Mouse (Mus musculus) ES-Bruce4 (cell line): ENCODE data around the gene Krba1. TPM values are rescaled to one million over a fixed set of nuclear protein-coding genes. Genes with fewer than 3 reads are reported as not detected.

Experiments used
- H3K27ac ChIP-seq: 2 replicates; pipeline ENCODE4 v1.5.1; 2012; ENCODE audit warnings: low read length, inconsistent platforms; ENCODE audit not compliant: insufficient read depth
- H3K27me3 ChIP-seq: 2 replicates; pipeline ENCODE4 v1.6.1; 2012; ENCODE audit warnings: mild to moderate bottlenecking, low read length, inconsistent platforms; ENCODE audit not compliant: control insufficient read depth, poor library complexity, insufficient read depth, severe bottlenecking
- H3K36me3 ChIP-seq: 2 replicates; pipeline ENCODE4 v1.6.1; 2012; ENCODE audit warnings: inconsistent platforms, mild to moderate bottlenecking, low read length, moderate library complexity; ENCODE audit not compliant: control insufficient read depth, poor library complexity, insufficient read depth, severe bottlenecking
- H3K4me1 ChIP-seq: one replicate; pipeline ENCODE4 v1.8.1; 2011; ENCODE audit warnings: low read length; ENCODE audit not compliant: control insufficient read depth, insufficient read depth
- H3K4me3 ChIP-seq: 2 replicates; pipeline ENCODE4 v1.5.1; 2011; ENCODE audit warnings: low read depth, mild to moderate bottlenecking, low read length
- H3K9ac ChIP-seq: 2 replicates; pipeline ENCODE4 v1.6.1; 2012; ENCODE audit warnings: low read depth, mild to moderate bottlenecking, inconsistent platforms; ENCODE audit not compliant: poor library complexity, severe bottlenecking
- H3K9me3 ChIP-seq: replicated peaks from 2 replicates; pipeline ENCODE4 v1.6.1; 2012; ENCODE audit warnings: mild to moderate bottlenecking, low read length, inconsistent platforms; ENCODE audit not compliant: control insufficient read depth, poor library complexity, insufficient read depth, severe bottlenecking
- CTCF ChIP-seq: IDR thresholded peaks from one replicate; pipeline ENCODE4 v1.8.1; 2011; ENCODE audit warnings: low read depth, low read length
- EP300 ChIP-seq: IDR thresholded peaks from 2 replicates; pipeline ENCODE4 v1.6.1; 2011; ENCODE audit warnings: low read depth, low read length; ENCODE audit not compliant: insufficient read depth
- POLR2A ChIP-seq: IDR thresholded peaks from one replicate; pipeline ENCODE4 v1.8.1; 2011; ENCODE audit warnings: low read length; ENCODE audit not compliant: insufficient read depth
- polyA plus RNA-seq: library from polyadenylated mRNA; stranded (reverse); fragments of >200 nt; gene quantifications from 2 replicates; pipeline ENCODE4 v1.2.4, GENCODE M21; 2011; ENCODE audit warnings: low read depth; ENCODE audit not compliant: missing spikeins, insufficient read depth, insufficient read length

Krba1 gene
- polyA plus RNA-seq: 17.8 and 18.3 TPM in 2 replicates

DNA sequence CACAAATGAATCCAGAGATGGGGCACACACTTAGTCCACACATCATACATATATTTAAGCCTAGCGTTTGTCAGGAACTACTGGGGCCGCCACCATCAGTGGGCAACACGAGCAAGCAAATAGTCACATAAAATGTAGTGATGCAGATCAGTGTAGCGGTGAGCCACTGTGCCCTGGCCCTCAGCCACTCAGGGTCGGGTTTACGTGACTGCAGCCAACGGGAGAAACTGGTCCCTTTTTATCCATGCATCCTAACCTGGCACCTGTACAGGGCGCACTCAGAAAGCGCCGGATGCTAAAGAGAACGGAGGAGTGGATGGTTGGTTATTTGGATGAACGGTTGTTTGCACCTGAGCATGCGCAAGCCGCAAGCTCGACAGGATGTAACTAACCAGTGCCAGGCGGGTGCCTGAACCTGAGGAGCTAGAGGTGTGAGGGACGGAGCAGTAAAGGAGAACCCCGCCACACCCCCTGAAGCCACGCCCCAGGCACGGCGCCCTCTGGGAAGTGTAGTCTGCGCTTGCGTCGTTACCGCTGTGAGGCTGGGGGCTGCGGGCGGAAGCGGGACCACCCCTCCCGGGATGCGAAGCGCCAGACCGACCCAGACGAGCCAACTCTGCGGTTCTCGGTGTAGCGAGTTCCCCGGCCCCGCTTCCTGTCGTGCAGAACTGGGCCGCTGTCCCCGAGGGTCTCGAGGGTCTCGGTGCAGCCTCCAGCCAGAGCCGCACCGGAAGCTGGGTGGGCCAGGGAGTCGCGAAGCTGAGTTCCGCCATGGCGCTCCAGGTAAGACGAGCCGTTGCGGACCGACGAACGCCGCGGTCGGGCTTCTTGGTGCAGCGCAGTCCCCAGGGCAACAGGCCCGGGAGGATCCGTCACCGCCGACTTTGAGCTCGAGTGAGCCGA, at the start of gene Krba1:
Gene Krba1, plus strand, starts transcription at position 482 of the 903 bp plus-strand sequence.
- no peaks in the 10 kb centered on the region for H3K27me3 ChIP-seq
- H3K27ac ChIP-seq: no peak within 1 kb of the TSS
- peak; percentile 66 for TF ChIP-seq POLR2A
- TF ChIP-seq CTCF: no peak
- TF ChIP-seq EP300: 0 out of 2 replicates have a peak, but pooled peaks have one; percentile 3
- H3K4me3 ChIP-seq: peak within 1 kb of the TSS; percentile 90
- H3K36me3 ChIP-seq: no peaks in the 10 kb centered on the region
- H3K9ac ChIP-seq: peak within 1 kb of the TSS; percentile 68
- no peaks in the 10 kb centered on the region for H3K4me1 ChIP-seq
- H3K9me3 ChIP-seq: no peaks in the 10 kb centered on the region

DNA sequence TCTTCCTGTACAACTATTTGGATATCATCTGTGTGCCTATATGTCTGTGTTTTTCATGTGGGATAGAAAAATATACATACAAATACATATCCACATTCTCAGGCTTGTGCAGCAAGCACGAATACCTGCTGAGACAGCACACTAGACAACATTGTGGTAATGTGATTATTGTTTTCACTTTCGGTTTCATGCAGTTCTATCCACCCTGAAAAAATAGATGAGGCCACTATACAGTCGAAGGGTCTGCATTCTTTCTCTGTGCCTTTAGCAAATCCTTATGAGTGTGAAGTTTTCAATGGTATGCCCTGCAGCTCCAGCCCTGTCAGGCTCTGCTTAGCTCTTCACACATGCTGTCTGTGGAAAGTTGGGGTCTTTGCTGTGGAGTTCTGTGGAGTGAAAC, 36.5 kb upstream of the Krba1 start:
- no peaks in the 10 kb centered on the region for H3K27me3 ChIP-seq
- H3K27ac ChIP-seq: no peak overlapping the region
- no peak for TF ChIP-seq POLR2A
- TF ChIP-seq CTCF: no peak
- TF ChIP-seq EP300: no peak
- no peak overlapping the region for H3K9ac ChIP-seq
- H3K9me3 ChIP-seq: no peaks in the 10 kb centered on the region
- H3K4me3 ChIP-seq: no peak overlapping the region
- no peaks in the 10 kb centered on the region for H3K4me1 ChIP-seq
- no peaks in the 10 kb centered on the region for H3K36me3 ChIP-seq

DNA sequence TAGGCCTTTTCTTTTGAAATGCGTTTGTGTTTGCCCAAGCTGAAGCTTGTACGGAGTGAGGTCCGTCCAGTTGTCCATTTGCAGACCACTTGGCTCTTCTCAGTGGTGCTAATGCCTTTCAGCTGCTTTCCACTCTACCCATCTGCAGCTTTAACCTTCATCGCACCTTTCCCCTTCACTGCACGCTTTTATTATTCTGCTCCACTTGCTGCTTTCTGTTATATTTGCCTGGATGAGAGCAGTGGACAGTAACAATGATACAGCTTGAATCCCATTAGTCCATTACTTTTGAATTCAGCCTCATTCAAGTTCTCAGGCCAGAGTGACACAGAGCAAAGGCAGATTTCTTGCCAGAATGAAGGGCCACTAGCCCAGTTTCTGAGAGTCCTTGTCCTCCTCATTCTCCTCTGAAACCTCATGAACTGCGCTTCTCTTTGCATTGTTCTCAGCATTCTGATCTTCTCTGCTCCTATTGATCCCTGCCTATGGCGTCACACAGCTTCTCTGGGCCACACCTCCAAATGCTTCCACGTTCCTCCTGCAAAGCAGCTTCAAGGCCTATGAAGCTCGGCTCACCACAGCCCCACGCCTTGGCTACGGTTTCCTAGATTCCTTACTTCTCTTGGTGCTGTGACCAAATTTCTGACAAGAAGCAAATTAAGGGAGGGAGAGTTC, 28.9 kb upstream of the Krba1 start:
- H3K4me3 ChIP-seq: no peak overlapping the region
- no peak for TF ChIP-seq POLR2A
- no peak for TF ChIP-seq EP300
- TF ChIP-seq CTCF: no peak
- H3K4me1 ChIP-seq: no peaks in the 10 kb centered on the region
- H3K9ac ChIP-seq: no peak overlapping the region
- no peaks in the 10 kb centered on the region for H3K36me3 ChIP-seq
- H3K27ac ChIP-seq: no peak overlapping the region
- H3K27me3 ChIP-seq: no peaks in the 10 kb centered on the region
- H3K9me3 ChIP-seq: no peaks in the 10 kb centered on the region

DNA sequence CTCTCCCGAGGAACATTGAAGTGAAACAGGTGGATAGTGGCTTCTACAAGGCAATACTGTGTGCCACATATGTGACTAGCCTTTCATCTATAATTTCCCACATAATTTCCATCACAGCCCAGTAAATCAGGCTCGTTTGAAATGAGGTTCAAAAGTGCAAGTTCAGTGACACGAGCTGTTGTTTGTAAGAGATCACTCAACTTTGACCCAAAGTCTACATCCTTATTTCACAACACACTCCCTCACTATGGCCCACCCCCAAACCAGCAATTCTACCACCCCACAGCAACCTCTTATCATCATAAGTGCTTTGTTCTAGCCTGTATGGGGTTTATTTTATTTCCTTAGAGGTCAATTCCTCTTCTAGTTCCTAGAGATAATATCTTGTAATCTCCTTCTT, 7.2 kb upstream of the Krba1 start:
- Histone ChIP-seq H3K4me3 (no peak overlapping the region), H3K36me3 (no peaks in the 10 kb centered on the region), H3K9me3 (no peaks in the 10 kb centered on the region), H3K9ac (no peak overlapping the region), H3K4me1 (no peaks in the 10 kb centered on the region), H3K27me3 (no peaks in the 10 kb centered on the region), H3K27ac (no peak overlapping the region)
- TF ChIP-seq EP300: no peak
- TF ChIP-seq POLR2A: no peak
- no peak for TF ChIP-seq CTCF

DNA sequence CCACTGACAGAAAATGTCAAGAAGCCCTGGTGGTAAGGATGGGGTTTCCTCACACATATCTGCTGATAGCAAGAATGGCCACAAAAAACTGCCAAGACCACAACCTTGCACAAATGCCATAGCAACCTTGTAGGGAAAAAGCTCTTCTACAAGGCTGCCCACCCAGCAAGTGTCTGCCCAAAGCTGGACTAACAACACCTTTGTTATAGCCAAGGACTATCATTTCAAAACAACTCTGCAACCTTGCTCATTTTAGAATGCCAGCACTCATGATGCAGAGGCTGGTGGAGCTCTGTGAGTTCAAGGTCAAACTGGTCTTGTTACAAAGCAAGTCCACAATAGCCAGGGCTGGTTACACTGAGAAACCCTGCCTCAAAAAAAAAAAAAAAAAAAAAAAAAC, 1.6 kb upstream of the Krba1 start:
- no peak overlapping the region for H3K27ac ChIP-seq
- H3K4me3 ChIP-seq: no peak overlapping the region
- TF ChIP-seq CTCF (no peak), POLR2A (no peak), EP300 (no peak)
- no peaks in the 10 kb centered on the region for H3K9me3 ChIP-seq
- H3K4me1 ChIP-seq: no peaks in the 10 kb centered on the region
- H3K9ac ChIP-seq: no peak overlapping the region
- H3K36me3 ChIP-seq: no peaks in the 10 kb centered on the region
- H3K27me3 ChIP-seq: no peaks in the 10 kb centered on the region

DNA sequence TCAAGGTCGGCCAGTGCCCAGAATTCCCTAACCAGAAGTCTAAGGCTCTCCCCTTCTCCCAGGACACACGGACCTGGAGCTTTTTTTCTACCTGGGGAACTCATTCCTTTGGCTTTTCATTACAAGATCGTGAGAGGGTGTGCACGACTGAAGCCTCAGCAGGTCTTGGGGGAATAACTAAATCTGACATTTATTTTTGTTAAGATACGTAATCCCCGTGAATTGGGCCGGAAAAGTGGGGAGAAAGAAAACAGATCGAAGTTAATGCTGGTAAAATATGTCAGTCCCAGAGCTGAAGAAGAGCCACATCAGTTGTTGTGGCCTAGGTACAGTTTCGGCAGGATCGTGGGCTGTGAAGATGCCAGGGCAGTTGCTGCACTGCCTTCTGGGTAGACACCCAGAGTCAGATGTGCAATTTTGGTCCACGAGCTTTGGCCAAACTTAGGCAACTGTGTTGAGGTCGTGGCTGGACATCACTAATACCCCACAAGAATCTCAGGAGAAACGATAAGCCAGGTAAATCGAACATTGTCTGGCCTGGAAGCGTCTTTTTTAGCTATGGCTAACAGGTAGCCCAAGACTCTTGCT, 716 bp downstream of the Krba1 start:
- TF ChIP-seq POLR2A: no peak
- no peak for TF ChIP-seq EP300
- no peak for TF ChIP-seq CTCF
- Histone ChIP-seq H3K9me3 (no peaks in the 10 kb centered on the region), H3K4me3 (peak overlapping the region; percentile 90), H3K36me3 (no peaks in the 10 kb centered on the region), H3K27me3 (no peaks in the 10 kb centered on the region), H3K9ac (peak overlapping the region; percentile 68), H3K4me1 (no peaks in the 10 kb centered on the region), H3K27ac (no peak overlapping the region)
